Mouse (Mus musculus) heart, adult 8-10 months (tissue): Measurements from ENCODE around the gene Prdm16. TPM values are rescaled to one million over a fixed set of nuclear protein-coding genes. Genes with fewer than 3 reads are reported as not detected.

ENCODE experiments used
- DNase-seq: peaks from one replicate; pipeline ENCODE4 v3.0.0; 2022; ENCODE audit warnings: low spot score
- total RNA-seq, 4 experiments: library from RNA; stranded (reverse); gene quantifications; 2 replicates each; pipeline ENCODE4 v1.2.4; 2022

Prdm16 gene
- total RNA-seq, 4 experiments from 2014 or later: 12.6 to 15.7 (median 14.3) TPM

DNA sequence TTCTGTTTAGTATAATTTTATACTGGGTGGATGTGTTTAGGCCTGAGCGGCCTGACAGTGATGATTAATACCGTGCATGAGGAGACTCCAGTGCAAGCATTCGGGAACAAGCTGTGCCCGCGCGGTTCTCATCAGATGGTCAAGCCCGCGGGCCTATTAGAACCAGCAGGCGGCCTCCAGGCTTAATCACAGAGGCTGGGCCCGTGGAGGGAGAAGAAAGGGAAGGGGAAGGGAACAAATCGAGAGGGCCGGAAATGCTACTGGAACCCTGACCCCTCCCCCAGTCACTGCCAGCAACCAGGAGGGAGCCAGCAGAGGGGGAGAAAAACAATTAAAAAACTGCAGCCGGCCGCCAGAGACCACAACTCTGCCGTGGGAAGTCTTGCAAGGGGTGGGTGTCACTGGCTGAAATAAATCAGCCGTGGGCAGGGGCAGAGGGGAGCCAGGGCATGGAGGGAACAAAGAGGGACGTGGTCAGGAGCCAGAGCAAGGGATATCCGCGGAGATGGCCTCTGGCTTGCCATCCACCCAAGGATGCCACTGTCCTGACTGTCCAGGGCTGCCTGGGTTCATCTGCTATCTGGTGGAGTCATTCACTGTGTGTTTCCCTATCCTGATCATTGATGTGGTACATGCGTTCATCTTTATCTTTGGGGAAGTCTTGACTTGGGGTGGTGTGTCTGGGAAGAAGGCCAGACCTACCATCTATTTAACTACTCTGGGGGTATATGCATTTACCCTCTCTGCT is 246.2 kb downstream of the Prdm16 start:
- no peak for DNase-seq

DNA sequence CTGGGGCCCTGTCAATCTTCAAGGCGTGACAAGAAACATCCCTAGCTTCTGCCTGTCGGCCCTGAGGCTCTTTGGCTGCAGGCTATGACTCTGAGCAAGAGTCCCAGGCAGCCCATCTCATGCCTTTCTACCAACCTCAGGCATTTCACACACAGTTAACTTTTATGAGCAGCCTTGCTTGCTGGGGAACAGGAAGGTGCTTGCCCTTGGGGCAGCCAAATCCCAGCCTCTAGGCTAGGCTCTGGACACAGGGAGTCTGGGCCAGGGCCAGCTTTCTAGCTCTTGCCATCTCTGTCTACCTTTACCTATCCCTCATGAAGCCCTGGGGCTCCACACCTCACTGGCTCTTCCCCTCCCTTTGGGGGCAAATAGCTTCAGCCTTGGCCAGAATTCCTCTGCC is 247.0 kb downstream of the Prdm16 start:
- no peak for DNase-seq

DNA sequence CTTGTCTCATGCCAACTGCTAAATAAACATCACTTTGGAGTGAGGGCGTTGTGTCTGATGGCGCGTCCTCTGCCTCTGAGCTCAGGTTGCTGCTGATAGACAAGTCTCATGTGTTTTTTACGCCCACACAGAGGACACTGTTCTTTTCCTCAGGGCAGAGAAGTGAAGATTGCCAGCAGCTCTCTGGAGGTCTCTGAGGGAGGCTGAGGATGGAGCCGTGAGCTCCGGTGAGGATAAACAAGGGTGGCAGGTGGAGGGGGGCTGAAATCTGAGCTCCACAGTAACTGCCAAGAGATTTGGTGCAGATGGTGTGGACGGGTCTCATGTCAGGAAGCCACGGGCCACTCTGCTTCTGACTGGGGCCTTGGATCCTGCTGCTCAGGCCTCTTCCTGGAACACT is 249.9 kb downstream of the Prdm16 start:
- DNase-seq: no peak

DNA sequence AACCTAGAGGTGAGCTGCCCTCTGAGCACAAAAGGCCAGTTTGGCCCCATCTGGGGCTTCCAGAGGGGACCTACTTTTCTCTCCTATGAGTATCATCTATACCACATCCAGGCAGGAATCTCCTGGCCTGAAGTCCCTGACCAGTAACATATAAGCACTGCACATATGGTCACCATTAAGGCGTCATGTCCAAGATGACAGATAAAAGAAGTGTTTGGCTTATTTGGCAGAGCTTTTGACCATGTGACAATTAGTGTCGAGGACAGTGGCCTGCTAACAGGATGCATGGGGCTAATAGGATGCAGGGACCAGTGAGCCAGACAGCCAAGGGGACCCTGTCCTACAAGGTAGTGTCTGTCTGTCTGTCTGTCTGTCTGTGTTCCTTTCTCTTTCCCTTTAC is 250.8 kb downstream of the Prdm16 start:
- no peak for DNase-seq

DNA sequence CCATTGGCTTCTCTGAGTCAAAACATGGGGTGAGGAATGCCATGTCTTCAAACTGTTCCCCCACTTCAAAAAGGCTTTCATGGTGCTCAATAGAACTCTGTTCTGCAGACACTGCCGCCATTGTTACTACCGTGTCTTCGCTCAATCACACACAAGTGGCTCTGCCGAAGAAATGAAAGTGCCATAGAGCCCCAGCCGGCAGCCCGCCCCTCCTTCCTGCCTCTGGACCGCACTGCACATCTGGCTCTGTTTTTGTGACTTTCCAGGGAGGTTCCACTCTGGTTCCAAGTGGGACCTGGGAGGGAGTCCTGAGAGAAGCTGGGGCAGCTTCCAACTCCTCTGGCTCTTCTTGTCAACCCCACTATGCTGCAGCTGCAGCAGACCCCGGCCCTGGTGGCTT is 251.5 kb downstream of the Prdm16 start:
- no peak for DNase-seq

DNA sequence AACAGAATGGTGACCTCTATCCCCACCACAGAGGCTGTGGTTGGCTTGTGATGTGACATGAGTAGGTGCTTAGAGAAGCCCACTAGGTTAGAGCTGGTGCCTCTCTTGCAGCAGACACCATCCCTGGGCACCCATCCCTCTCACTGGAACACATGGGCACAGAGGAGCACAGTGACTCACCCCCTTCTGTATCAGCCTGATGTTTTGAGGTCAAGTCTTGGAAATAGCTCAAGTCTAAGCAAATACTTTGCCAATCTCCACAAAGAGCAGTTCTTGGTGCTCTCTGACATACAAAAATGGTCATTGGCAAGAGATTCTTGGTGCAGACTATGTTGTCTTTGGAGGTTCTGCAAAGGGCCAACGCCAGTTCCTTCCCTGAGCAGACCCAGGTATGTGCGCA is 257.8 kb downstream of the Prdm16 start:
- DNase-seq: no peak

DNA sequence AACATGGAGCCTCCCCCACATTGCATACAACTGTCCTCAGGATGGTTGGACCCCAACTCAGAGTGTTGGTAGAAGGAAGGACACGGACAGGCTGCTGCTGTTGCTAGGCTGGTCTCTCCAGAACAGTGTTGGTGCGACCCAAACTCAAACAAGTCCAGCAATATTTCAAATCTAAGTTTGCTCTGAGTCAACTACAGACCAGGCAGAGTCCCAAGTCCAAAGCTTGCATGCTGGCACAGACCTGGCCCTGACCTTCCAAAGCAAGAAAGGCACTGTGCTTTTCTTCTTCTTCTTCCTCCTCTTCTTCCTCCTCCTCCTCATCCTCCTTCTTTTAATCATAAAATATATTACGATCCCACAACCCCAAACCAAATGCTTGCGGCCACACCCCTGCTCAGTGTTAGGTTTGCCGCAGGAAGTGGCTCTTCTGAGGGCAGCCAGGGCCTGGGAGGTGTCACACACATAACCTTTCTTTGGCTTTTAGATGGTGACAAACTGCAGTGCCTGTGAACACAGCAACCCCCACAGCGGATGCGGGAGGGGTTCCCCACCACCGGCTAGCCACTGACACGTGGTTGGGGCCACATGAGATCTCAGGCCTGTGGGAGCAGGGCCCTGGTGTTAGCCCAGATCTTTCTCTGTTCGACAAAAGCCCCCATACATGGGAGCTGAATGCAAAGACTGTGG is 260.6 kb downstream of the Prdm16 start:
- DNase-seq: no peak

DNA sequence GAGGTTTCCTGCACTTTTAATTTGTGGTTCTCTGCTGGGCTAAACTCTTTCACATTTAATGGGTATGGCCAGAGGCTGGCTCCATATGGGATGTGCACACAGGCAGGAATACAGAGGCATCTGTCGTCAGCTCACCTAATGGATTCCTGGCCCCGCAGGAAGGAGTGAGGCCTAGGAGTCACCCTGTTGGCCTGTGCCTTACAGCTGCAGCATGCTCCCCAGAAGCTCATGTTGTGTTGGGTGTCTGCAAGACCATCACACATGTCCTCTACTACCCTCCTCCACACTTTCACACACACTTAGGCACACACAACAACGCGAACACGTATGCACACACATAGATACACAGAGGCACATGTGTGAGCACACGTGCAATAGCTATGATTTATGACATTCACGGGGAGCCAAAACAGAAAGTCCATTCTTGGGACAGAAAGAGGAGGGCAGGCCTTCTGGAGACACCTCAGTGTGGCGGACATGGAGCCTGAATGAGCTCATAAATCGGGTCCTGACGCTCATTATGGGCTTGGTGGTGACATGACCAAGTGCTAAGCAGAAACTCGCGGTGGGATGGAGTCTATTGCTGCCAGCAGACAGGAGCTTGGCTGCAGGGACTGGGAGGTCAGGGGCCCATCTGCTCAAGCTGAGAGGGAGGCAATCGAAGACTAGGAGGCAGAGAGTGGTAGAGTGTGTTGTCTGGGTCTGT is 265.0 kb downstream of the Prdm16 start:
- DNase-seq: no peak

DNA sequence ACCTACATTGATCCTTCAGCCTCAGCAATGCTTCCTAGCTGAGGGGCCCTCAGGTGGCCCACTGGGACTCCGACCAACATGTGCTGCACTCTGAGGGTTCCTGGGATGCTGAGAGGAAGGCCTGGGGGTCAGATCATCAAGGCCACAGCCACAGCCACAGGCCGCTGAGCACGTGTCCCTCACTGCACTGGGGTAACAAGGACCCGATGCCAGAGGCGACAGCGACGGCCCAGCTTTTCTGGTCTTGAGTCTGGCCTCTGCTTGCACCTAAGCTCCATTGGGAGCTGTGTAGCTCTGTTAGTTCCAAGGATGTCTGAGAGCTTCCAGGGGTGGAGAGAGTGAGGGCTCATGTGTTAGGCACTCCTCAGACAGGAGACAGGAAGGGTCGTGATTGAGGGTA is 265.8 kb downstream of the Prdm16 start:
- no peak for DNase-seq

DNA sequence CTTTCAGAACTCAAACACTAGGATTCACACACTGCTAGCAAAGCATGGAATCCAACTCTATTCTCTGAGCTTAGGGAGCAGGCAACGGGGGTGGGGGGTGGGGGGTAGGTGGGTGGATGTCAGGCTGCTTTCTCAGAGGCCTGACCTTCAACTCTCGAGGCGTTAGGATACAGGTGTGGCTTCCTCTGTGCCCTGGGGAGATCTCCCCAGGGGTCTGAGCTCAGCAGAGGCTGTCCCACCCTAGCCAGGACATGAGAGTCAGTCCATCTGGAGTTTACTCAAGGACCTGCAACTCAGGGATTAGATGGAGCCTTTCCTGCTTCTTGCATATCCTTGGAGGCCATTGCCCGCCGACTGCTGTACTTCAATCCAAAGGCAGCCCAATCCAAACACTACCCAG is 267.6 kb downstream of the Prdm16 start:
- no peak for DNase-seq

DNA sequence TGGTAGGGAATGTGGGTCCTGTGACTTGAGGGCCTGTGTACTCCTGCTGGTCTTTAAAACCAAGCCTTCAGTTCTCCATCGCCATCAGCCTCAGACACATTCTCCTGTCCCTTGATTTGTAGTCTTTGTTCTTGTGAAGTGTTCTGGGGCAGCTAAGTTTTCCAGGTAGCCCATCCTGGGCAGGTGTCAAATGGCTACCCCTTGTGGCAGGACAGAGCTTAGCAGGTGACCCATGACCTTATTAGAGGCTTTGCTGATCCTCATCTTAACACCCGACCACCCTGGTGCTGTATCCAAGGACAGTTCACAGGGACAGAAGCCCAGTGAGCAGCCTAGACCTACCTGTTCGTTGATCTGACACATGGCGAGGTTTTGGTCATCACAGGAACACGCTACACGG is 269.8 kb downstream of the Prdm16 start:
- DNase-seq: no peak

DNA sequence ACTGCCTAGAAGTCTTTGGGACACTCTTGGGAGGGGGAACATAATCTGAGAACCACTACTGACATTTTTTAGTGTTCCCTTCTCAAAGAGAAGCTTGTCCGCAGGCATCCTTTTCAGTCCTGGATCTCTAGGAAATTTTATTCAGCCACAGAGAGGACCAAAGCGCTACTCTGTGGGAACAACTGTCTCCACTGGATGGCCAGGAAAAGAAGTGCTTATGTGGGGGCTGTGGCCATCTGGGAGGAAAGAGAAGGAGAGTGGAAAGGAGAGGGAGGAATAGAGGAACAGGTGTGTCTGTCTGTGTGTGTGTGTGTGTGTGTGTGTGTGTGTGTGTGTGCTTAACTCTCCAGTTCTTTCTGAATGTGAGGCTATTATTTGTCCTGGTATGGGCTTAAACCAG is 271.9 kb downstream of the Prdm16 start:
- DNase-seq: no peak

DNA sequence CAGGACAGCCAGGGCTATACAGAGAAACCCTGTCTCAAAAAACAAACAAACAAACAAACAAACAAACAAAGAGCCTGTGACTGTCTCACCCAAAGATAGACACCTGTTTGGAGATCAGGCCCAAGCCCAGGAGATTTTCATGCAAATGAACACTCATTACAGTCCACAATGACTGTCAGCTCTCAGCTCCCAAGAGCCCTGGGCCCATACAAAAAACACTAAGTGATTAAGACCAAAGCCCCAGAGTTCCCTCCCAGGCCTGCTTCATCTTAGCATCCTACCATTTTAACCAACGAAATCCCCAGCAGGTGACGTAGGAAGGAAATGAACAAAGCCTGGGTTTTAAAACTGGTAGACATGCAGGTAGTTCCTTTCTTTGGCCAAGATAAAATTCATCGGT is 275.8 kb downstream of the Prdm16 start:
- DNase-seq: no peak

DNA sequence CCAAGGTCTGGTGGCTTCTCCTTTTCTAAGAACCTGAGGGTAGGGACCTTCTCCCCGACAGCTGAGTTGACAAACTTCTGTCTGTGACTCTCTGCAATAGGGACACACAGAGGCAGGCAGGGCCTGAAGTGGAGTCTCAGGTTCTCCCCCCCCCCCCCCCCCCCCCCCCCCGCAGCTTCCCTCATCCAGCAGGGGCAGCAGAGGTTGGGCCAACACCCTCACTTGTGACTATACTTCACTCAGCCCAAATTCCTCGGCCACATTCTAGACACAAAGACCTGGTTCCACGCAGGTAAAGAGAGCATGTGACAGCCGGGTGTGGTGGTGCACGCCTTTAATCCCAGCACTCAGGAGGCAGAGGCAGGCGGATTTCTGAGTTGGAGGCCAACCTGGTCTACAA is 276.2 kb downstream of the Prdm16 start:
- no peak for DNase-seq

DNA sequence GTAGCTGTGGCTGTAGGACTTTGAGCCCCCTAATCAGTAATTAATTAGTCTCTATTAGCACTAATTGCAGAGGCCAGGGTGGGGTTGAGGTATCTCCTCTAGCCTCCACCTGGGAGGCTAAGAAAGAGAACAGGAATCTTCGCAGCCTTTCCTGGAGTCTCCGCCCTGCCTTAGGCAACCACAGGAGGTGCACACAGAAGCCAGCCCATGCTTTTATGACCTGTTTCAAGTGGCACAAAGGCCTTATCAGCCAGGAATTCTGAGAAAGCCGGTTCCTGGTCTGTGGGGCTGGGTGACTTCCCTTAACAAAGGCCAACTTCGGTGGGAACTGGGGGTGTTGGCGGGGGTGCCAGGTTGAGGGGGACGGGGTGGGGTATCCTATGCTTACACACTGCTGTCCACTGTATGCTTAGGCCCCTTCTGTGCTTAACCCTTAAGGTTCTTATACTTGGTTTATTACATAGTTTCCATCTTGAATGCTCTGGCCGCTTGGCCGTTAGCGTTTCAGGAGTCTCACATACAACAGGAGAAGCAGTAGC is 276.8 kb downstream of the Prdm16 start:
- no peak for DNase-seq

DNA sequence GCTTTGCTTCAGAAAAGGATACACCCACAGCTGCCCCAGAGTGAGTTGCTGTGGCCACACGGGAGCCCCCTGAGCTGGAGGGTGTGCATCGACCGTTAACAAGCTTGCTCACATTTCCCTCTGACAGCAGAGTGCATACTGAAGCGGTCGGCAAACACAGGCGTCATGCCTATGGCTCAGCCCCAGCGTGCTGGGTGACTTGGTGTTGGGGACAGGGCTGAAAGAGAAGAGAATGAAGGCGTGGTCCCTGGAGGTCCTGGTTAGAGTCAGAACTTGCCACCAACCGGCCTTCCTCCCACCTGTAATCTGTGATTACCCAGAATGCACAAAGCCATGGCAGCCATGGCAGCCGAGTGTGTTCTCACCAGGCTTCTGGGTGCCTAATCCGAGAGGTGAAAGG is 277.9 kb downstream of the Prdm16 start:
- DNase-seq: no peak

DNA sequence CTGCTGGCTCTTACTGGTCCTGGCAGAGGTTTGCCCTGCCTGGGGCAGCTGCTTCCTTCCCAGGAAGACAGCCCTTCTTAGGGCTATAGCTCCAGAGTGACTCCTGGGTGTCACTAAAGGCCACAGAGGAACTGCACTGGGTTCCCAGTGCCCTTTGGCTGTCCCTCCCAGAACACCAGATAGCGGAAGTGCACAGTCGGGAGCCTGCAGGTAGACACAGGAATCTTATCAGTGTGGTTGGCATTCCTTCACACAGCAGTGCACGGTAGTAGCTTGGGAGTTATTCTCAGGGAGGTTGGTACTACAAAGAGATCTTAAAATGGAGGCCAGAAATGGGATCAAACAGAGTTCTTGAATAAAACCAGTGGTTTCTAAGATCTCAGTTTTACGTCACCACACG is 278.3 kb downstream of the Prdm16 start:
- DNase-seq: no peak

DNA sequence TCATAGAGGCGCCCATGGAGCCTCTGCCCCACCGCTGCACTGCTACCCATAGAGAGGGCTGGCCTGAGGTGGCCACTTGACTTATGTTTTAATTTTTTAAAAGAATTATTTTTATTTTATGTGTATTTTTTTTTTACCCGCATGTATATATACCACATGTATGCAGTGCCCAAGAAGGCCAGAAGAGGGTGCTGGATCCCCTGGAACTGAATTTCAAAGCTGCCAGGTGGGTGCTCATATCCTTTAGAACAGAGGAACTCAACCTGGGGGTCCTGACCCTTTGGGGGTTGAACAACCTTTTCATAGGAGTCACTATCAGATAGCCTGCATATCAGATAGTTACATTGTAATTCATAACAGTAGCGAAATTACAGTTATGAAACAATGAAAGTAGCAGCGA is 281.3 kb downstream of the Prdm16 start:
- no peak for DNase-seq

DNA sequence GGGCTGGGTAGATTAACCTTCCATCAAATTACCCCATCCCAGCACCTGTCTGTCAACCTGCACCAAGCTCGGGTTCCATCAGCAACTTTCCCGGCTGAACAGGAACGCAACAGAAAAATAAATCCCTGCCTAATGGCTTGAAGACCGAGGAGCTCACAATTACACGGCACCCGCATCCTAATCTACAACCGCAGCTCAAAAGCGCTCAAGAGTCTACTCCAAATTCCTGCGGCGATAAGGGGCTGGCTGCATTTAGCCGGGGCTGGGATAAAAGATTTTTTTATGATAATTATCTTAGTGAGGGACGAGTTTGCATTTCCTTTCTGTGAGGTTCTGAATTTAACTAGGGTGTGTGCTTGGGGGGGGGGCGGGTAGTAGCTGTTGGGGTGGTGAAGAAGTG is 284.4 kb downstream of the Prdm16 start:
- DNase-seq: no peak

DNA sequence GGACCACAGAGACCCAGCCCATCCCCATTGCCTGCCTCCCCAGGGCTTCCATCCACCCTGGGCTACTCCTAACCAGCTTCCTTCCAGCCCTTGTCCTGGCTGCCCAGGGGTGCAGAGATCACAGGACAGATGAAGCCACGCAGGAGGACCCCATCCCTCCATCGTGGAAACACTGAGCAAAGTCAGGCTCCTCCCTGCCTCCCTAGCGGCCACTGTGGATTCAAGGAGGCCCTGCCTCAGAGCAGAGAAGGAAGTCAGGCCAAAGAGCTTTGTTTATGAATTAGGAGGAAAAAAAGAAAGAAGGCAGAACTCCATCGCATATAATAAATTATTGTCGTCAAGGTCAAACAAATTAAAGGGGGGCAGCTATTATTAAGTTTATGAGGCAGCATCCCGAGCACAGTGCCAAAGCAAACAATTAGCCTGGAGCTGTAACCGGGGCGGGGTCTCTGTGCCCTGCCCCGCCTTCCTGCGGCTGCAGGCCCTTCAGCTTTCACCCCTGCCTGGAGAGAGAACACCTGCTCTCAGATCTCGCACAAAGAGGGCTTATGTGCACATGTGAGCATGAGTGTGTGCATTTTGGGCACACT is 288.4 kb downstream of the Prdm16 start:
- no peak for DNase-seq

DNA sequence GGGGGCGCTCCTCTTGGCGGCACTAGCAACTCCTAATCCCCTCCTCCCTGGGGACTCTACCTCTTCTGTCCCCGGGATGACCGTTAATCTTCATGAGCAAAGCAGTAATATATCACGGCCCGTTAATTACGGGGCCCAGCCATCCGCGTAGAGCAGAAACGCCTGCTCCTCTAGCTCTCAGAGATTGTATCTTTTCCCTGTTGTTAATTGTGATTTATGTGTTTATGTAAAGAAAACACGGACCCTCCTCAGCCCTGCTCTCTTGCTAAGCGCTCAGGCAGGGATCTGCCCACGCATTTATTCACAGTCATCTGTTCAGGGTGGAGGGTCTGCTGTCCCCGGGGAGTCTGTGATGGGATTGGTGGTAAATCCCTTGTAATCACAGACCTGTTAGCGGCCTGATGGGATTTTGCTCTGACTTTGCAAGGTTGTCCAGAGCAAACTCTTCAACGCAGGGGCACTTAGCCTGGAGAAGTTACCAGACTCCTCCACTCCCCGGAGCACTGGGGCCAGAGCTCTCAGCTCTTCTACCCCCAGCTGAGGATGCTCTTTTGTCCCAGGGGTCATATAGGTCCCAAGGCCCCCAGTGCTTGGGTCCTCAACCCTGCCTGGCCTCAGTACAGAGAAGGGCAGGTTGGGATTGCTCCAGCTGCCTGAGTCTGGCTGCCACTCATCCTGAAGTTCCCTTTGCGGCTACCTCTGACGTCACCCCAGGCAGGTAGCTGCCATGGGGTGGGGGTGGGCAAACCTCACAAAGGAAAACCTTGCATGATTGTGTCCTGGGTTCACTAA is 289.7 kb downstream of the Prdm16 start:
- DNase-seq: no peak
